Mouse (Mus musculus): ENCODE results near the gene Mcfd2. TPM values are rescaled to one million over a fixed set of nuclear protein-coding genes. Genes with fewer than 3 reads are reported as not detected.

The Mcfd2 gene
- polyA plus RNA-seq, 1 experiment from 2014 or later, result 85.7 TPM

GRCm38 (mm10) chr17:87288131-87288530 lies 22.4 kb upstream of the Mcfd2 start:
- ATAC-seq (ENCODE audit: insufficient number of reproducible peaks, insufficient read depth, low FRiP score, low TSS enrichment, low read depth), result no peak
- no peak overlapping the region for H3K4me2 ChIP-seq
- peak overlapping the region; percentile 32; the same call in 1 of the 2 replicates for H3K9ac ChIP-seq
- H3K9me3 ChIP-seq, result no peaks in the 10 kb centered on the region
- peaks cover 44% of the 10 kb centered on the region for H3K27me3 ChIP-seq
- peaks cover 36% of the 10 kb centered on the region for H3K4me1 ChIP-seq
- 0 out of 2 replicates have a peak, but pooled peaks cover 3% of the 10 kb centered on the region for H3K36me3 ChIP-seq
- 31% methylated on average over 12 of the region's 12 CpGs for WGBS
- no peak overlapping the region for H3K4me3 ChIP-seq
- 0 out of 2 replicates have a peak overlapping the region, but pooled peaks have one; percentile 8 for H3K27ac ChIP-seq

GRCm38 (mm10) chr17:87287197-87287777 lies 21.6 kb upstream of the Mcfd2 start:
- H3K4me1 ChIP-seq, result peaks cover 38% of the 10 kb centered on the region
- WGBS, result 52% methylated on average over 8 of the region's 8 CpGs
- H3K4me2 ChIP-seq, result no peak overlapping the region
- H3K9ac ChIP-seq, result no peak overlapping the region
- H3K4me3 ChIP-seq, result no peak overlapping the region
- no peaks in the 10 kb centered on the region for H3K36me3 ChIP-seq
- ATAC-seq (ENCODE audit: insufficient number of reproducible peaks, insufficient read depth, low FRiP score, low TSS enrichment, low read depth), result no peak
- H3K27me3 ChIP-seq, result peaks cover 46% of the 10 kb centered on the region
- no peak overlapping the region for H3K27ac ChIP-seq
- no peaks in the 10 kb centered on the region for H3K9me3 ChIP-seq

GRCm38 (mm10) chr17:87286481-87287143 lies 20.9 kb upstream of the Mcfd2 start:
- H3K4me3 ChIP-seq, result no peak overlapping the region
- no peak overlapping the region for H3K4me2 ChIP-seq
- H3K9ac ChIP-seq, result no peak overlapping the region
- no peaks in the 10 kb centered on the region for H3K9me3 ChIP-seq
- peaks cover 46% of the 10 kb centered on the region for H3K27me3 ChIP-seq
- no peaks in the 10 kb centered on the region for H3K36me3 ChIP-seq
- WGBS, result 52% methylated on average over 8 of the region's 8 CpGs
- no peak for ATAC-seq (ENCODE audit: insufficient number of reproducible peaks, insufficient read depth, low FRiP score, low TSS enrichment, low read depth)
- H3K4me1 ChIP-seq, result peaks cover 41% of the 10 kb centered on the region
- H3K27ac ChIP-seq, result no peak overlapping the region

DNA sequence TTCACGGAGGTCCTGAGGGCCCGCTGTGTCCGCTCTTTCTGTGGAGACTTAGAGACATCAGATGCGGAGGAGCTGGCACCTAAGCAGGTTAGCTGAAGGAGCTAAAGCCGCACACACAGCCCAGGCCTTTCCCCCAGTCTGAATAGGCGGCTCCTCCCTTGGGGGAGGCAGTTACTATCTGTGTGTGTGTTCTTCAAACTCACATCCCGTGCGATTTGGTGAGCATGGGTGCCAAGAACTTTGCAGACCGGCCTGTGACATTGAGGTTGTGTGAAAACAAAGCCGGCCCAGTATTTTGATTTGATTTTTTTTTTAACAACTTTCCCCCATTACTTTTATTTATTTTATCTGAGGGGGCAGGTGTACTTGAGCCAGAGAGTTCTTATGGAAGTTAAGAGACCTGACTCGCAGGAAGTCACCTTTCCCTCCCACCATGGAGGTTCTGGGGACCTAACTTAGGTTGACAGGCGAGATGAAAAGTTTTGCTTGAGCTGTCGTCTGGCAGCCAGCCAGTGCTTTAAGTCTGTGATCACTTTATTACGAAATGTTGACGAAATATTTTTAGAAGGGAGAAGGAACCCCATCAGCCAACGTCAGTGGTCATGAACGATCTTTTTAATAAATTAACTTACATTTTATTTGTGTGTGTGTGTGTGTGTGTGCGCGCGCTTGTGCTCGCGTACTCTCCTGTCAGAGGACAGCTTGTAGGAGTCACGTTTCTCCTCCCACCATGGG lies 20.2 kb upstream of the Mcfd2 start:
- H3K4me2 ChIP-seq, result no peak overlapping the region
- peaks cover 46% of the 10 kb centered on the region for H3K27me3 ChIP-seq
- WGBS, result 68% methylated on average over 23 of the region's 23 CpGs
- no peak overlapping the region for H3K4me3 ChIP-seq
- no peak overlapping the region for H3K9ac ChIP-seq
- no peak for ATAC-seq (ENCODE audit: insufficient number of reproducible peaks, insufficient read depth, low FRiP score, low TSS enrichment, low read depth)
- no peaks in the 10 kb centered on the region for H3K9me3 ChIP-seq
- peaks cover 47% of the 10 kb centered on the region for H3K4me1 ChIP-seq
- H3K27ac ChIP-seq, result no peak overlapping the region
- no peaks in the 10 kb centered on the region for H3K36me3 ChIP-seq

DNA sequence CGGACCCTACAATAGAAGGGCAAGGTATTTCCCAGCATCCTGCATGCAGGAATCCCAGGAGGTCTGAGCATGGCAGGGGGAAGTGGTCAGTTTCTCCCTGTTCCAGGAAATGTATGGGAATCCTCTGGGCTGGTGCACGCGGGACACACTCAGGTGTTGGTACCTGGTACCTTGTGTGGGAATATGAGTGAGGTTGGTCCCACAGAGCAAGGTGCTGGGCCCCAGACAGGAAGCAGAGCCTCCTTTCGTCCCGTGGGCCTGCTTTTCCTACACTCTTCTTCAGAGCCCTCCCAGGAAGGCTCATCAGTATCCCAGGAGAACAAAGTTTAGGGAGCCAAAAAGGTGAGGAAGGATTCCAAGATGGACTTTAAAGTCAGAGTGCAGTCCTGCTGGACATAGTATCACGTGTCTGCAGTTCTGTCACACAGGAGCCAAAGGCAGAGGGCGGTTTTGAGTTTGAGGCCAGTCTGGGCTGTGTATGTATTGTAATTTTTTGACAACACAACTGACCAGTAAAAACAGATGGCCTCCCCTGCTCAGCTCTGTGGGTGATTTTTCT lies 18.8 kb upstream of the Mcfd2 start:
- H3K9ac ChIP-seq, result peak overlapping the region; percentile 6; the same call in 1 of the 2 replicates
- H3K4me3 ChIP-seq, result peak overlapping the region; percentile 82; the same call in 1 of the 2 replicates
- ATAC-seq (ENCODE audit: insufficient number of reproducible peaks, insufficient read depth, low FRiP score, low TSS enrichment, low read depth), result no peak
- 62% methylated on average over 7 of the region's 7 CpGs for WGBS
- peak overlapping the region; percentile 97 for H3K4me2 ChIP-seq
- H3K27me3 ChIP-seq, result peaks cover 46% of the 10 kb centered on the region
- no peaks in the 10 kb centered on the region for H3K36me3 ChIP-seq
- peaks cover 51% of the 10 kb centered on the region for H3K4me1 ChIP-seq
- no peak overlapping the region for H3K27ac ChIP-seq
- H3K9me3 ChIP-seq, result no peaks in the 10 kb centered on the region

DNA sequence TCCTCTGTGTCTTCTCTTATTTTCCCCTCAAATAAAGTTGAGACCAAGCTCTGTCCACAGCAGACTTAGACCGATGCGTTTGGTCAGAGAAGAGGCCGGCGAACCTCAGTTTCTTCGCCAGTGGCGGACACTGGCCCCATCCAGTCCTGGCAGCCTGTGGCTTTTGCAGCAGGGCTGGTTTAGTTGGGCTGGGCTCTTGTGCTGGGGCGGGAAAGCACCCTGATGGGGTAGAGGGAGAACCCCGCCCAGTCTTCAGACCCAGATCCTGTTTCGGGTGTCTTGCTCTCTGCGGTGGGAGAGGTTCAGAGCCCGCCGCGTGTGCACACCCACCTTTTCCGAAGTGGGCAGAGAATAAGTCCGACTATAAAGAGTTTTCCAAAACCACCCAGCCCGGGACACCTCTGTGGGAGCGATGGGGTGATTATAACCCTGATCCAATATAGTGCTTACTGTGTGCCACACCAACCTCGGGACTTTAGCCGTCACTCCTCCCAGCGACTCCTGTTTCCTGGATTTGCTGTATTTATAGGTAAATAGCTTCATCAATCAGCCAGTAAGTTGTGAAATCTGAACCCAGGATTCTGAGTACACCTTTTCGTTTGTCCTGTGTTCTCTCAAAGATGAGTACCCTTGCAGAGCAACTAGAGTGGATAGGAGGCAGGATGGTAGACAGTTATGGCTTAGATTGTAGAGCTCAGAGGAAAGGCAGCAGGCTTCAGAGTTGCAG lies 18.2 kb upstream of the Mcfd2 start:
- Histone ChIP-seq H3K4me3 (peak overlapping the region; percentile 82), H3K4me2 (peak overlapping the region; percentile 97), H3K36me3 (no peaks in the 10 kb centered on the region), H3K9me3 (no peaks in the 10 kb centered on the region), H3K27ac (no peak overlapping the region), H3K4me1 (peaks cover 51% of the 10 kb centered on the region), H3K27me3 (peaks cover 41% of the 10 kb centered on the region), H3K9ac (peak overlapping the region; percentile 87)
- no peak for ATAC-seq (ENCODE audit: insufficient number of reproducible peaks, insufficient read depth, low FRiP score, low TSS enrichment, low read depth)
- WGBS, result 3% methylated on average over 21 of the region's 21 CpGs

DNA sequence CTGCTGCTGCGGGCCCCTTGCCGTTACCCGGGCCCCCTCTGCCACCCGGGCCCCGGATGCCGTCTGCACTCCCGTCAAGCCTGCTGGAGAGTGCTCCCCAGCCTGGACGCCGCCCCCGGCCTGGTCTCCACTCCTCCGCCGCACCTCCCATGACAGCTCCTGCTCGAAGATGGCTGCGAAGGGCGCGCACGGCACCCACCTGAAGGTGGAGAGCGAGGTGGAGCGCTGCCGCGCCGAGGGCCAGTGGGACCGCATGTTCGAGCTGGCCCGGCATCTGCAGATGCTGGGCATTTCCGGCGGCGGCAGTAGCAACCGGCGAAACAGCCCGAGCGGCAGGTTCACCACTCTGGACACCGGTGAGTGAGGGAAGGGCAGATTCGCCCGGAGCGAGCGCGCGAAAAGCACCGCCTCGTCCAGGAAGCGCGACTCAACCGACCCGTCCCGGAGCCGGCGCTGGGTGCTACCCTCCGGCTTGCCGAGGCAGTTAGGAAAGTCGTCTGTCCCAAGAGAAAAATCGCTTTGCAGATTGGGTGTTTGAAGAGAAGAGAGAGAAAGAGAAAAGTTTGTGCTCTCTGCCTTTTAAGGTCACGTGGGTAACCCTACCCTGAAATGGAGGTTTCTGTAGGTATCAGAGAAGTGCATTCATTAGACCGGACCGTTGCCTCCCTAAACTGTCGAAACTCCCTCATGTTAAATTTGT lies 17.5 kb upstream of the Mcfd2 start:
- Histone ChIP-seq H3K36me3 (no peaks in the 10 kb centered on the region), H3K27ac (peak overlapping the region; percentile 33; the same call in 1 of the 2 replicates), H3K9ac (peak overlapping the region; percentile 87), H3K4me1 (peaks cover 48% of the 10 kb centered on the region), H3K9me3 (no peaks in the 10 kb centered on the region), H3K4me2 (peak overlapping the region; percentile 97), H3K4me3 (peak overlapping the region; percentile 82), H3K27me3 (peaks cover 37% of the 10 kb centered on the region)
- peak; percentile 40 for ATAC-seq (ENCODE audit: insufficient number of reproducible peaks, insufficient read depth, low FRiP score, low TSS enrichment, low read depth)
- under 1% methylated on average over 56 of the region's 56 CpGs for WGBS

DNA sequence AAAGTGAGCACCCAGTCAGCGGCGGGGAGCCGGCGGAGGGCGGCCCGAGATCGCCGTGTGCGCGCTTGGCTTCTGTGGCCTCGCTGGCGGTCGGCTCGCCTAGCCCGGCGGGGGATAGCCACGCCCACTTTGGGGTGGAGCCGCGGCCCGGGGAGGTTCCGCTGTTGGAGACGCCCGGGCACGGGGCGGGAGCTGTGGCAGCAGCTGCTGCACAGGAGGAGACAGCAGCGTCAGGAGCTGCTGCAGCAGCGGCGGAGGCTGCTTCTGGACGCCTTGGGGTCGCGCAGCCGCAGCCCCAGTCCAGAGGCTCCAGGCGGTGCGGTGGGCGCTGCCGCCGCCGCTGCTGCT lies 16.9 kb upstream of the Mcfd2 start, which contains the start of gene Ttc7:
Ttc7 (plus strand) TSS at position 181 of the 348 bp plus-strand sequence.
- Histone ChIP-seq H3K27ac (peak within 1 kb of the TSS; percentile 94), H3K36me3 (no peaks in the 10 kb centered on the region), H3K4me2 (peak within 1 kb of the TSS; percentile 97), H3K9me3 (no peaks in the 10 kb centered on the region), H3K4me1 (peaks cover 43% of the 10 kb centered on the region), H3K4me3 (peak within 1 kb of the TSS; percentile 82), H3K27me3 (peaks cover 37% of the 10 kb centered on the region), H3K9ac (peak within 1 kb of the TSS; percentile 87)
- ATAC-seq (ENCODE audit: insufficient number of reproducible peaks, insufficient read depth, low FRiP score, low TSS enrichment, low read depth), result peak; percentile 93
- WGBS, result under 1% methylated on average over 38 of the region's 38 CpGs

- H3K9ac ChIP-seq, result peak overlapping the region; percentile 87
- H3K4me2 ChIP-seq, result peak overlapping the region; percentile 97
- no peaks in the 10 kb centered on the region for H3K9me3 ChIP-seq
- H3K36me3 ChIP-seq, result no peaks in the 10 kb centered on the region
- H3K27ac ChIP-seq, result peak overlapping the region; percentile 94
- peak overlapping the region; percentile 82 for H3K4me3 ChIP-seq
- ATAC-seq (ENCODE audit: insufficient number of reproducible peaks, insufficient read depth, low FRiP score, low TSS enrichment, low read depth), result peak; percentile 78
- peaks cover 35% of the 10 kb centered on the region for H3K27me3 ChIP-seq
- under 1% methylated on average over 43 of the region's 44 CpGs for WGBS
- peaks cover 41% of the 10 kb centered on the region for H3K4me1 ChIP-seq
Measured at GRCm38 (mm10) chr17:87282007-87282705, 16.4 kb upstream of the Mcfd2 start.

Data from embryonic facial prominence, embryonic 13.5 days (tissue).